Mouse (Mus musculus): ENCODE results near the gene Uhrf1bp1.
"Not testable (repeated sequence)": the region's sequence is repeated elsewhere in the genome, so short reads cannot be mapped to it uniquely, and the experiment has no call there.

Uhrf1bp1 gene

GRCm38 (mm10) chr17:27856265-27856797 is at the start of gene Uhrf1bp1:
Gene Uhrf1bp1, plus strand, starts transcription at chr17:27856441.
- CTCF ChIA-PET: interaction anchor here (0.6 kb wide), 1 partner anchor 63 kb away, joined by 3 read pairs; no protein-coding TSS in a partner anchor

DNA sequence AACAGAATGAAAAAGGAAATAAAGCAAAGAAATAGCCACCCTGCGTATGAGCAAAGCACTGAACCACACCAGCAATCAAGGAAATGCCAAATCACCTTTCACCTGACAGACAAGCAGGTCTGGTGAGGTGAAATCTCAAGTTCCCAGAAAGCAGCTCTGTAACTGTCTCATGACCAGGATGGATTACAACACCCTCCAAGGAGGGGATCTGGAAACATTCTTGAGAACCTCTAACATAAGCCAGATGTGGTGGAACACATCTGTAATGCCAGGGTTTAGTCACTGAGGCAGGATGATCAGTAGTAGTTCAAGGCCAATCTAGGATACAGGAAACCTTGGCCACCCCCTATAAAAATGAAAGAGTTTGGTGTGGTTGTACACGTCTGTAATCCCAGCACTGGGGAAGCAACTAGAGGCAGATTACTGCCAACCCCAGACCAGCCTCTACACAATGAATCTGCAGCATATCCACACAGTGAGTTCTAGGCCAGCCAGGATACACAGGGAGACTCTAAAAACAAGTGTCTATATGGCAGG is 48.6 kb upstream of the Uhrf1bp1 start:
- CTCF ChIA-PET: no interaction called here

DNA sequence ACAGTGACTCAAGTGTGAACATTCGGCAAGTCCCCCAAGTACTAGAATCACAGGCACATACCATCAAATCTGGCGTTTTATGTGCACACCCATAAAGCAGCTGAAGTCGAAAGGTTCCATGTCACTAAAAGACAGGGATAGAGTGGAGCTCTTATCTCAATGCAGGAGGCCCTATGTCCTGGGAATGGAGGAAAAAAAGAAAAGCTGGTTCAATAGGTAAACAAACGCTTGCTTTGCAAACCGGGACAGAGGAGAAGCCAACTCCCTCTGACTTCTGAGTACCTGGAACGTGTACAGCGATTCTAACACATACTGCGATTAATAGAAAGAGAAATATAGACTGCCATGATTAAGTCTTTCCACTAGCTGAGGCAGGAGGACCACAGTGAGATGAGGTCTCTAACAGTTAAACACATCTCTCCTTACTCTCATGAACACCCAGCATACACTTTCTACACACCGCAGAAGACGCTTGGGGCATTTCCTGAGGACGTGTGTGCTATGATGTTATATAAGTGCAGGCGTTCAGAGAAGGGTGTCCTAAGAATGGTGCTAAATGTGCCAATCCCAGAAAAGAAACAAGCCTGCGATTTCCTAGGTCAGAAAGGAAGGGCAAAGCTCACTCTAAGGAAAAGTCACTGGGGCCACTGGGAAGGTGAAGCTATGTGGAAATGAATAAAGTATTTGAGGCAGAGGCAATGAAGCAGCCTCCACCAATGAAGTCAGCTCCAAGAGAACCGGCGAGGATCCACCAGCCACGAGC is 45.5 kb upstream of the Uhrf1bp1 start:
- CTCF ChIA-PET: no interaction called here

DNA sequence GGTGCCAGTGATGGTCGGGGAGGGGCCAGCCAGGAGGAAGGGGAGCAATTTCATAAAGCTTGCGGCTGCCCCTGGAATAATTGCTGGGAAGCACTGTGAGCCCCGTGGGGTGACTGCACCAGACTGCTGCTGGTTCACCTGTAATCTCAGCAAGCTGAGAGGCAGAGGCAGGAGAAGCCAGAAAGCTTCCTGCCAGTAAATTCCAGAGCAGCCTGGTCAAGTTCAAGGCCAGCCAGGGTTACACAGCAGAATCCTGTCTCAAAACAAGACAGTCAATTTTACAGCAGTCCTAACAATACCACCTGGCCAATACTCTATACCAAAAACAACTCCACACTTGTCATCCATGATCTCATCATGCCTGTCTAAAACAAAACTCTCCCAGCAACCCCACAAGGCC is 44.3 kb upstream of the Uhrf1bp1 start:
- CTCF ChIA-PET: no interaction called here

GRCm38 (mm10) chr17:27814606-27815005 is 41.6 kb upstream of the Uhrf1bp1 start:
- CTCF ChIA-PET: interaction anchor here (0.7 kb wide), 2 partner anchors 55 to 172 kb away, joined by 3 to 4 read pairs; no protein-coding TSS in a partner anchor

DNA sequence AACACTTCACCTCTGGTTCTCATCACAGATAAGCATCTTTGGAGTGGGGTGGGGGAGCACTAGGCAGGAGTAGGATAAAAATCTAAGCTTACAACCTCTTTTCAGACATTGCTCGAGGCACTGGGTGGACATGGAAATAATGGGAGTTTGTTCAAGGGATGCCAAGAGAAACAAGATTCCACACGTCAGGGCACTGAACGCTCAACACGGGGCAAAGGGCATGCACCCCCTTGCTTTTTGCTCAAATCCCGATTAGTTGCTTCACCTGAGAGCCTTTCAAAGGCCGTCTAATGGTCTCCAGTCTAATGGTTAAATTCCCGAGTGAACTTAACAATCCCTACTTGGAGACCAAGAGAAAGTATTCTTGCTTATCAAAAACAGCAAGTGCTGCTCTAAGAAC is 37.2 kb upstream of the Uhrf1bp1 start:
- CTCF ChIA-PET: no interaction called here

DNA sequence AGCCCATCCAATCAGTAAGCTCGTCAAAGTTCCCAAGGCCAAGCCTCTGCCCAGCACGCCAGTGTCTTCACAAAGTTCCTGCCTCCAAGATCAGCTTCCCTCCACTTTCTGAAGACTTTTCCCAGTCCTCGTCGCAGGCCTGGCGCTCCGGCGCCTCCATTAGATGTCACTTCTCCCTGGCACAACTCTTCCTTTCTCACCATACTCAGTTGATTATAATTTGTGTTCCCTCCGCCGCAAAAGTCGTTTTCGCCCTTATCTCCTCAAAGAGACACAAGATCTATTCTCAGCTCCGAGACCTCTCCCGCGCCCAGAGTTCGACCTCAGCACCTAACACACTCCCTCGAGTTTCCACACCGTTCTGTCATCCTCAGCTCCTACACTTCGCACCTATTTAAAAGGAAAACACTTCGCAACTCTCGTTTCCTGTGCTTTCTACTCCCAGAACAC is 36.7 kb upstream of the Uhrf1bp1 start:
- CTCF ChIA-PET: no interaction called here

- CTCF ChIA-PET: no interaction called here
Observed at GRCm38 (mm10) chr17:27819971-27820567, 36.2 kb upstream of the Uhrf1bp1 start.

DNA sequence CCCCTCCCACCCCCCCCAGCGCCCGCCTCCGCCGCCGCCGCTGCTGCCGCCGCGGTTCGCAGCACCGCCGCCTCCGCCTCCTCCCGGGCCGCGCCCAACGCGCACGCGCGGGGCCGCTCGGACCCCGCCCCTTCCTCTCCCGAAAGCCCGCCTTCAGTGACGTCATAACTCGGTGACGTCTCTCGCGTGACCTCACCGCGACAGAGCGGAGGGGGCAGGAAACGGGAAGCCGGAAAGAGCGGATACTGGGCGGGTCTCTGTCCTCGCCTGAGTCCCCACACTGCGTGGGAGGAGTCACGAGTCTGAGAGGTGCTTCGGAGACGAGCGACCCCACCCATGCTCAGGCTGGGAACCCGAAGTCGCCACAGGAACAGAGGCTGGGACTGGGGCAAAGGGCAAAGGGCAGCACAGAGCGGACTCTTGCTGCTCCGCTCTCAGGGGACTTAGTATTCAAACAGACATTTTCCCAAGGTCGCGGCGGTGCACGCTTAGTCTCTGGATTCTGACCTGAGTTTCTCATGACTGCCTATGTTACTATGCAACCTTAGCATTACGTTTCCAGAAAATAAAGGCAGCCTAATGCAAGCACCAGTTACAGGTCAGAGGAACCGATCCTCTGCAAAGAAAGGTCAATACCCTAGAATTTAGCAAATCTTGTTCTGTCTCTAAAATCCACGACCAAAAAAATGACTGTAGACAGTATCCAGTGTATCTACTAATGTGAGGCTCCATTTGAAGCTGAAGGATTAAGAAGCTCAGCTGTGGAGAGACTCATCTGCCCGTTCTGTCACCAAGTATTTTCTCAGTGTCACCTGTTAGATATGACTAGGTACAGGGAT is 35.5 kb upstream of the Uhrf1bp1 start, which contains the start of gene D17Wsu92e:
Gene D17Wsu92e (minus strand): TSS at position 81 of the 839 bp plus-strand sequence.
- CTCF ChIA-PET: no interaction called here

DNA sequence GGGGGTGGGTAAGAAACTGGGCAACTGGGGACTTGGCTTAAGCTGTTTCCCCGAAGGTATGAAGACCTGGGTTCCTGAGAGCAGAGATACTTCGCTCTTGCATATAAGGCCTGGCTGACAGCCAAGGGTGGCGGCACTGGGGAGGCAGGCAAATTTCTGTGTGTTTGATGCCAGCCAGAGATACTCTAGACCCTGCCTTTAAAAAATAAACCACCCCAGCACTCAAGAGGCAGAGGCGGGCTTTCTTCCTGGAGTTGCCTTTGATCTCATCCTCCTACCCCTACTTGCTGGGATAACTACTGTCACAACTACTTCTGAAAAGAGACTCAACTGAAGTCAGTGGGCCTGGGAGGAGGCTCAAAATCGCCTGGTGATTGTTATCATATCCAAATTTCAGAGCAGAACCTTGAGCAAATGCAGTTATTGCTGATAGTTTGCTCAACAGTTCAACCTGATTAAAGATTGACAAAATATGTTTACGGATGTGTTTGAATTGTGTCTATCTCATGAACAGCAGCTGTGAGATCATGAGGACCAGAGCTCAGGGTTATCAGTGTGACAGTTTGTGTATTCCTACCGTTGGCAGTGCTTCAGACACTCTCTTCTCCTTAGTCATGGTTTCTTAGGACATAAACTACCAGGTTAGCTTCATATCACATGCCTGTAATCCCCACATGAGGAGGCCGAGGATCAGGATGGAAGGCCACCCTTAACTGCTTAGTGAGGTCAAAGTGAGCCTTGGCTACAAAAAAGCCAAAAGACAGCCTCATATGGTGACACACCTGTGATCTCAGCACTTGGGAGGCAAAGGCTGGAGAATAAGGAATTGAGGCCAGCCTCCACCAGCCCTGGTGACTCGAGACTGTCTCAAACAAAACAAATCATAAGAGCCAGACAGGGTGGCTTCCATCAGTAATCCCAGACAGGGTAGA is 34.6 kb upstream of the Uhrf1bp1 start:
- CTCF ChIA-PET: no interaction called here

DNA sequence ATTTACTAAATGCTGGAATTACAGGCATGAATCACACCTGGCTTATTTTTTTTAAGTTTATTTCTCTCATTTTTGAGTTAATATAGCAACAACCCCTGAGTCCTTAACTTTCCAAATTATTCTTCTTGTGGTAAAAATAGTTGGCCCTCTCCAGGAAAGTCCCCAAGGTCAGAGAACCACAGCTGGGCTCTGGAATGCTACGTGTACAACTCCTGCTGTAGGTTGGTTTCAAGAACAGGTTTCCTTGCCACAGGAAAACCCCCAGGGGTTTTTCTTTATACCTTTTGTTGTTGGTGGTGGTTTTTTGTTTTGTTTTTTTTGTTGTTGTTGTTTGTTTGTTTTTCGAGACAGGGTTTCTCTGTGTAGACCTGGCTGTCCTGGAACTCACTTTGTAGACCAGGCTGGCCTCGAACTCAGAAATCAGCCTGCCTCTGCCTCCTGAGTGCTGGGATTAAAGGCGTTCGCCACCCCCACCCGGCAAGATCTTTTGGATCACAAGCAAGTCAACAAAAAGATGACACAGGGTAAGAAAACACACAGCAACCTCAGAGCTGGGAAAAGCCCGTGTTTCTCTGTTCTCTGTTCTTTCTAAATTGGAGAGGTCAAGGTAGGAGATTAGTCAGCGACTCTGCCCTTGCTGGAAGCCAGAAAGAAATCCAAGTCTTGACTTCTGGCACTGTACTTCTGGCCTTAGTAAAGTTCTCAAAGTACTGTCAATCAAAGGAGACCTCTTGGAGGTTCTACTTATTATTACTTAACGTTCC is 32.9 kb upstream of the Uhrf1bp1 start:
- CTCF ChIA-PET: no interaction called here

DNA sequence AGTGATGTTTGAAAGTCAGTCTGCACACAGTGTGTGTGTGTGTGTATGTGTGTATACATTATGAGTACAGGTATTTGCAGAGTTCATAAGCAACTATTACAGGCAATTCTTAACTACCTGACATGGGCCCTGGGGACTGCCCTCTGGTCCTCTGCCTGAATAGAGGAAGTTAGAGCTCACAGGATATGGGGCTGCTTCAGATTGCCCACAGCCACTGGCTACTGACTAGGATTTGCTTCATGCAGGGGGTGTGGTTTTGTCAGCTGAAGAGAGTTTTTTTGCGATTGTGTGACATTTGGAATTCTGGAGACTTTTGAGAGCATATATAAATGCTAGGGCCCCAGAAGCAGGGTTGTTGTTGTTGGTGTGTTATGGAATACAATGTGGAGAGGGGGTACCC is 31.3 kb upstream of the Uhrf1bp1 start:
- CTCF ChIA-PET: interaction anchor here (1.5 kb wide), 1 partner anchor 15 kb away, joined by 4 read pairs; no protein-coding TSS in a partner anchor

DNA sequence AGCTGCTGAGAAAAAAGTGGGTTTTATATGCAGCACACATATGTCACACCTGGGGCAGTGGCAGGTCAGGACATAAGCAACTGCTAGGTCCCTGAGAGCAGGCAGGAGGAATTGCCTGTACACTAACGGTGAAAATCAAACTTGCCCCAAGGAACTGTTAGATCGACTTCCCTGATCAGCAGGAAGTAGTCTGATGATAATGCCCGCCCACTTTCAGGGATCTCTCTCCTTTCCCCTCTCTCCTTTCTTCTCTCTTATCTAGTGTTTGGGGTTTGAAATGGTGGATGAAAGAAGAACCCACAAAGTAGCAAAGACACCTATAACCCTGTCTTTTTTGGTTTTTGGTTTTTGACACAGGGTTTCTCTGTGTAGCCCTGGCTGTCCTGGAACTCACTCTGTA is 30.7 kb upstream of the Uhrf1bp1 start:
- CTCF ChIA-PET: interaction anchor here (1.3 to 1.5 kb wide), 2 partner anchors 14 kb away, joined by 4 read pairs; no protein-coding TSS in a partner anchor

DNA sequence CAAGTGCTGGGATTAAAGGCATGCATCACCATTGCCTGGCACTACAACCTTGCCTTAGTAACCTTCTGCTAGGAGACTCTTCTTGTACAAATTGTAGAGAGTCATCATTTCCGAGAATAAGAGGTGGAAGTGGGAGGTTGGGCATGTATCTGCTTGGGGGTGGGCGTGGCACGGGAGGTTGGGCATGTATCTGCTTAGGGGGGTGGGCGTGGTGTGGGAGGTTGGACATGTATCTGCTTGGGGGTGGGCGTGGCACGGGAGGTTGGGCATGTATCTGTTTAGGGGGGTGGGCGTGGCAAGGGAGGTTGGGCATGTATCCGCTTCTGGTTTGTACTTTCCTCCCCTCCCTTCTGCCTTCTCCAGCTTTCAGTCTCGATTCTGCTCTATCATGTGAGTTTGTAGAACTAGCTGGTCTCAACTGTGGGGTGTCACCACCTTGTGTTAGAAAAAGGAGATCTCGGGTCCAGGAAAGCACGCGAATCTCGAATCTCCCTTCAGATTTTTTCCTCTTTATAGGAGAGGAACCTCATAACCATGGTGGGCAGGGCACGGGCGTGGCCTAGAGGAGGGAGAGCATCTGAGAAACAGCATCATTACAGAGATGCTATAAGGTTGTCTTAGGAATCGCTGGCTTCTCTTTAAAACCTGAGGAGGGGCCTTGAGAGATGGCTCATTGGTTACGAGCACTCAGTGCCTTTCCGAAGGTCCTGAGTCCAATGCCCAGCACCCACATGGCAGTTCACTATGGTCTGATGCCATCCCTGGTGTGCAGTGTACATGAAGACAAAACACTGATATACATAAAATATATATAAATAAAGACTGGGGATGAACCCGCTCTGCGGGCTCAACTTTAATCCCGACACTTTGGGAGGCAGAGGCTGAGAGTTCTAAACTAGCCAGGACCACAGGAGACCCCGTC is 30.0 kb upstream of the Uhrf1bp1 start:
- CTCF ChIA-PET: interaction anchor here (1.3 kb wide), 1 partner anchor 14 kb away, joined by 4 read pairs; no protein-coding TSS in a partner anchor

DNA sequence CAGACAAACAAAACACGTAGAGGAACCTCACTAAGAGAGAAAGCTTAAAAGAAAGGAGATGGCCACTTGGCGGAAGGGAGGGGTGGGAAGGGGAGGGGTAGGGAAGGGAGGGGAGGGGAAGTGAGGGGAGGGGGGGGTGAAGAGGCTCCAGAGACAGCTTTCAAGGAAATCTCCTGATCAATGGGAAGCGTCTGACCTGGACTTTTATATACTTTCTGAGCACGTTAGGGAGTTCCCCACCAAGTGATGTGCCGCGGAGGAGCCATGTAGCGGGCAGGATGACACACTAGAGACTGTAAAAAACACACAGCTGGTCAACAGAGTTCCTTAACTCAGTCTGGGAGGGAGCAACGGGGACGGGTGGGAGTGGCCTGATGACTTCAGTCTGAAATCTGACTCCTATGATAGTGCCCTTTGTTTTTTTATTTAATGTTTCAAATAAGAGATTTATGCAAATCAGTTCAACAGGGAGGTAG is 29.3 kb upstream of the Uhrf1bp1 start:
- CTCF ChIA-PET: interaction anchor here (1.3 kb wide), 1 partner anchor 13 kb away, joined by 4 read pairs; no protein-coding TSS in a partner anchor

DNA sequence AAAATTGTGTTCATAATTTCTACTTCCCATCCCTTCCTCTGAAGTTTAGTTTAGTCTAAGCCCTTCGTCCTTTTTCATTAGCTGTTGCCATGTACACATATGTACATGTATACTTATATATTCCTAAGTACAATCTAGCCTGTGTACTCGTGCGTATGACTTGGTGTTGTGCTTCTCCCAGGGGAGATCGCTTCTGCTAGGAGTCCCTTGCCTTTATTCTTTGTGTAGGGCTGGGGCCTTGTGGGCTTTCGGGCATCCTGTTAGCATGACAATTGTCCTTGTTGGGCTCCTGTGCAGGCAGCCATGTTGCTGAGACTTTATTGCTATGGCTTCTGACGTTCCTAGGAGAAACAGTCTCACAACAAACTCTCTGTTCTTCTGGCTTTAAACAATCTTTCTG is 28.7 kb upstream of the Uhrf1bp1 start:
- CTCF ChIA-PET: interaction anchor here (0.7 kb wide), 1 partner anchor 12 kb away, joined by 3 read pairs; no protein-coding TSS in a partner anchor

GRCm38 (mm10) chr17:27830411-27830810 is 25.8 kb upstream of the Uhrf1bp1 start:
- CTCF ChIA-PET: interaction anchor here (0.6 kb wide), 1 partner anchor 13 kb away, joined by 3 read pairs; no protein-coding TSS in a partner anchor

GRCm38 (mm10) chr17:27837850-27838249 is 18.4 kb upstream of the Uhrf1bp1 start, which contains the start of gene Snrpc:
Gene Snrpc, plus strand, starts transcription at chr17:27838150.
- CTCF ChIA-PET: not testable (repeated sequence)
